Comparison of ENCODE assay signal across 8 mouse cellular contexts in the genomic region with DNA sequence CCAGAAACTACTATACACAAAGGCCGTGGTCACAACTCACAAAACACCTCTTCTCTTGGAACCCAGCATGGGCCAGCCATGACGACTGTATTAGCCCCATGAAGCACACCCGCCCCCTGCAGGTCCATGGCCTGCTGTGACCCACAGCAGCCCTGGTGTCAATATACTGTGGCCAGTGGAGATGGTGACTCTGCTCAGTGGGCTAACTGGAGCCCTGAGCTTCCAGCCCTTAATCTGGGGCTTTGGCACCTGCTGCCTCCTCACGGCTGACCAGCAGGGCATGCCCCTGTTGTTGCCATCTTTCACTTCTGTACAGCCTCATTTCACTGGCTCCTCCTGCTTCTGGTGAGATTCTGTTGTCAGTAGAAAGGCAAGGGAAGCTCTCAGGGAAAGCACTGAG. TPM values are rescaled to one million over a fixed set of nuclear protein-coding genes. Genes with fewer than 3 reads are reported as not detected.
DNase-seq lines count a peak whose midpoint lies in the region; ATAC-seq lines count a peak whose summit lies in the region.

No protein-coding gene starts in this region.

- peak overlapping the region; percentile 63; the same call in 1 of the 2 replicates for H3K4me2 ChIP-seq in neural tube, embryonic 13.5 days
- peak overlapping the region; percentile 19; the same call in 1 of the 2 replicates for H3K4me2 ChIP-seq in heart, embryonic 11.5 days
- no peak overlapping the region for H3K4me2 ChIP-seq in kidney, embryonic 16.5 days (replicated peaks; ENCODE audit: low read depth, low read length)

- no peaks in the 10 kb centered on the region for H3K36me3 ChIP-seq in neural tube, embryonic 13.5 days
- no peaks in the 10 kb centered on the region for H3K36me3 ChIP-seq in heart, embryonic 11.5 days (ENCODE audit: control insufficient read depth, insufficient read depth, low read length)
- H3K36me3 ChIP-seq in midbrain, embryonic 10.5 days: no peaks in the 10 kb centered on the region
- no peaks in the 10 kb centered on the region for H3K36me3 ChIP-seq in kidney, embryonic 16.5 days (ENCODE audit: insufficient read depth, low read length)

- H3K4me3 ChIP-seq in neural tube, embryonic 13.5 days: no peak overlapping the region
- no peak overlapping the region for H3K4me3 ChIP-seq in heart, embryonic 11.5 days (ENCODE audit: low read depth, low read length)
- no peak overlapping the region for H3K4me3 ChIP-seq in midbrain, embryonic 10.5 days
- H3K4me3 ChIP-seq in kidney, embryonic 16.5 days (ENCODE audit: low read length): no peak overlapping the region

- peak overlapping the region; percentile 46; the same call in 1 of the 2 replicates for H3K9ac ChIP-seq in neural tube, embryonic 13.5 days
- peak overlapping the region; percentile 47; the same call in 1 of the 2 replicates for H3K9ac ChIP-seq in heart, embryonic 11.5 days (ENCODE audit: low read depth, low read length)
- no peak overlapping the region for H3K9ac ChIP-seq in kidney, embryonic 16.5 days (replicated peaks; ENCODE audit: low read length)

- WGBS in neural tube, embryonic 13.5 days: 66% methylated on average over 4 of the region's 4 CpGs
- 62% methylated on average over 4 of the region's 4 CpGs for WGBS in heart, embryonic 11.5 days (ENCODE audit: insufficient replicate concordance)
- 79% methylated on average over 4 of the region's 4 CpGs for WGBS in midbrain, embryonic 10.5 days
- WGBS in kidney, embryonic 16.5 days: 73% methylated on average over 4 of the region's 4 CpGs

- peaks cover 65% of the 10 kb centered on the region for H3K4me1 ChIP-seq in neural tube, embryonic 13.5 days (replicated peaks)
- peaks cover 67% of the 10 kb centered on the region for H3K4me1 ChIP-seq in heart, embryonic 11.5 days (ENCODE audit: control insufficient read depth, insufficient read depth, low read length)
- H3K4me1 ChIP-seq in midbrain, embryonic 10.5 days: peaks cover 41% of the 10 kb centered on the region
- peaks cover 26% of the 10 kb centered on the region for H3K4me1 ChIP-seq in kidney, embryonic 16.5 days (ENCODE audit: insufficient read depth, low read length)

- peak overlapping the region; percentile 77; the same call in 1 of the 2 replicates for H3K27ac ChIP-seq in neural tube, embryonic 13.5 days (replicated peaks)
- peak overlapping the region; percentile 16; the same call in 1 of the 2 replicates for H3K27ac ChIP-seq in heart, embryonic 11.5 days (ENCODE audit: low read depth, low read length)
- no peak overlapping the region; the same call in 1 of the 2 replicates for H3K27ac ChIP-seq in midbrain, embryonic 10.5 days (replicated peaks)
- no peak overlapping the region for H3K27ac ChIP-seq in kidney, embryonic 16.5 days (ENCODE audit: low read length)

- H3K9me3 ChIP-seq in neural tube, embryonic 13.5 days: no peaks in the 10 kb centered on the region
- no peaks in the 10 kb centered on the region for H3K9me3 ChIP-seq in heart, embryonic 11.5 days (replicated peaks; ENCODE audit: control insufficient read depth, low read length)
- no peaks in the 10 kb centered on the region for H3K9me3 ChIP-seq in midbrain, embryonic 10.5 days (replicated peaks)
- no peaks in the 10 kb centered on the region for H3K9me3 ChIP-seq in kidney, embryonic 16.5 days (ENCODE audit: low read length)

- peak; percentile 62 to 67 for DNase-seq in cerebellum, postnatal 10 days
- DNase-seq in neural tube, embryonic 10.5 days (ENCODE audit: extremely low spot score, low spot score): no peak
- peak; percentile 69 for DNase-seq in skeletal muscle tissue, adult 2 months (ENCODE audit: low read depth, low spot score)
- DNase-seq in midbrain, embryonic 10.5 days (ENCODE audit: low spot score): no peak

- no peaks in the 10 kb centered on the region for H3K27me3 ChIP-seq in neural tube, embryonic 13.5 days
- no peaks in the 10 kb centered on the region for H3K27me3 ChIP-seq in heart, embryonic 11.5 days (ENCODE audit: control insufficient read depth, insufficient read depth, low read length)
- peaks cover 2% of the 10 kb centered on the region for H3K27me3 ChIP-seq in midbrain, embryonic 10.5 days (ENCODE audit: low read depth, poor library complexity, severe bottlenecking)
- no peaks in the 10 kb centered on the region for H3K27me3 ChIP-seq in kidney, embryonic 16.5 days (ENCODE audit: insufficient read depth, low read length)

- ATAC-seq in cerebellum, adult (ENCODE audit: insufficient number of reproducible peaks, low FRiP score, low TSS enrichment): no peak
- ATAC-seq in neural tube, embryonic 13.5 days (ENCODE audit: low read depth): no peak
- ATAC-seq in heart, embryonic 11.5 days (replicated peaks; ENCODE audit: insufficient number of reproducible peaks, low FRiP score, low TSS enrichment): no peak
- no peak for ATAC-seq in kidney, embryonic 16.5 days (ENCODE audit: low FRiP score, low TSS enrichment)

RNA-seq across cellular contexts. Expression of a gene that starts 4.2 kb away (rescaled TPM):
- polyA plus RNA-seq in neural tube, embryonic 13.5 days (2015; fragmentation: Nextera tagmentation; extraction: Ambion mirVana): 28.3 and 30.7 TPM in 2 replicates
- 26.3 and 36.3 TPM in 2 replicates for polyA plus RNA-seq in heart, embryonic 11.5 days (2014; fragmentation: Nextera tagmentation; extraction: Ambion mirVana)
- polyA plus RNA-seq in midbrain, embryonic 10.5 days (2016; fragmentation: Nextera tagmentation; extraction: Ambion mirVana): 27.4 and 28.9 TPM in 2 replicates
- polyA plus RNA-seq in kidney, embryonic 16.5 days (2015; fragmentation: Nextera tagmentation; extraction: Ambion mirVana): 23.8 and 28.2 TPM in 2 replicates

RNA-seq across cellular contexts. Expression of a gene that starts 32.5 kb away (rescaled TPM):
- polyA plus RNA-seq in neural tube, embryonic 13.5 days (2015; fragmentation: Nextera tagmentation; extraction: Ambion mirVana): 1.3 and 1.8 TPM in 2 replicates
- polyA plus RNA-seq in heart, embryonic 11.5 days (2014; fragmentation: Nextera tagmentation; extraction: Ambion mirVana): not detected in 2 replicates
- polyA plus RNA-seq in midbrain, embryonic 10.5 days (2016; fragmentation: Nextera tagmentation; extraction: Ambion mirVana): 0.68 and 1.4 TPM in 2 replicates
- 0.19 TPM in 1 of 2 replicates, not detected in the other for polyA plus RNA-seq in kidney, embryonic 16.5 days (2015; fragmentation: Nextera tagmentation; extraction: Ambion mirVana)

Comparison
In these comparisons a context has a peak if more than half of its experiments do, and no peak if none do; other contexts are left out.
1. DNase-seq: peak in cerebellum, postnatal 10 days (2 of 2) and skeletal muscle tissue, adult 2 months (single experiment); none in neural tube, embryonic 10.5 days (single experiment) and midbrain, embryonic 10.5 days (single experiment).
2. H3K27ac ChIP-seq: peak in neural tube, embryonic 13.5 days (single experiment) and heart, embryonic 11.5 days (single experiment); none in midbrain, embryonic 10.5 days (single experiment) and kidney, embryonic 16.5 days (single experiment).